13 mouse cellular contexts compared by ENCODE assay signal in the genomic region with DNA sequence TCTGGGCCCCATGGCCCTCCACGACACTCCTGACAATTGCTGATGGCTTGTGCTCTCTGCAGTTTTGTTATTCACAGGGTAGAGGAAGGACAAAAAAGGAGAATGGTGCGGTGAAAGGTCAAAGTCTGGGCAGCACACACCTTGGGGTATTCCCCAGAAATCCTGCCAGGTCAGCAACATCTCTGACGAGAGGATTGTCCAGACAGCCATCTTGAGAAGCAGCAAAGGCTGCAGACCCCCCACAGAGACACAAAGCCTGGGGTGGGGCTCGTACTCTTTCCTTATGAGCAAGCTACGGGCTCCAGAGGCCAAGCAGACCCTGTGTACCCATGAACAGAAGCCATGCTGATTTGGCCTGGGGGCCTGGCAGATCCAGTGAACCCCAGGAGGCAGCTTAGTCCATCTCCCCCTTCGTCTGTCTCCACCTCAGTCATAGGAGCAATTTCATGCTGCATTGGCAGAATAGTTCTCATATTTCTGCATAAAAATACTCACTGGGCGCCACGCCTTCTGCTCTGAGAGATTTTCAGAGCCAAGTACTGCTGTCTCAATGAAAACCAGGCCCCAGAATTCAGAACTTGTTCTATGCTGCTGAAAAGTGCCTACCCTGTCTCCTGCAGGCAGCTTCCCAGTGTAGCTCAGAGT. TPM values are rescaled to one million over a fixed set of nuclear protein-coding genes. Genes with fewer than 3 reads are reported as not detected.
DNase-seq lines count a peak whose midpoint lies in the region; ATAC-seq lines count a peak whose summit lies in the region.
"Had no signal": no experiment of that assay in that cellular context is flagged by ENCODE, and none has a peak within 500 bp of the region (broad histone marks: within the 10 kb centered on the region; RNA-seq: fewer than 3 reads in every experiment).

No protein-coding gene starts in this region.

- 0 out of 2 replicates have a peak overlapping the region, but pooled peaks have one; percentile 5 for H3K27ac ChIP-seq in forebrain, embryonic 12.5 days
- no peak overlapping the region for H3K27ac ChIP-seq in forebrain, embryonic 14.5 days (ENCODE audit: low read depth, low read length)
- peak overlapping the region; percentile 25; the same call in 1 of the 2 replicates for H3K27ac ChIP-seq in embryonic facial prominence, embryonic 10.5 days (replicated peaks)
- no peak overlapping the region for H3K27ac ChIP-seq in hindbrain, embryonic 12.5 days
- H3K27ac ChIP-seq: neural tube, embryonic 12.5 days had no signal

- 0 out of 2 replicates have a peak, but pooled peaks cover 4% of the 10 kb centered on the region for H3K27me3 ChIP-seq in forebrain, embryonic 12.5 days
- H3K27me3 ChIP-seq in forebrain, embryonic 14.5 days (replicated peaks; ENCODE audit: control insufficient read depth, insufficient read depth, low read length) = no peaks in the 10 kb centered on the region
- H3K27me3 ChIP-seq in embryonic facial prominence, embryonic 10.5 days (replicated peaks; ENCODE audit: low read depth, poor library complexity, severe bottlenecking) = no peaks in the 10 kb centered on the region
- no peaks in the 10 kb centered on the region for H3K27me3 ChIP-seq in hindbrain, embryonic 12.5 days
- H3K27me3 ChIP-seq: heart, embryonic 12.5 days; neural tube, embryonic 12.5 days; Patski had no signal

- DNase-seq in forebrain, embryonic 14.5 days (ENCODE audit: low spot score) = no peak
- peak; percentile 28 to 51 for DNase-seq in left cerebral cortex, postnatal 10 days (ENCODE audit: extremely low spot score in 1 of 2, low spot score in 2 of 2)
- no peak for DNase-seq in left cerebral cortex, postnatal 4 days
- DNase-seq in embryonic facial prominence, embryonic 10.5 days (ENCODE audit: low spot score) = no peak
- DNase-seq in lung, postnatal 10 days = peak; percentile 44
- DNase-seq in adrenal gland, postnatal 10 days = no peak
- DNase-seq: cerebellum, postnatal 14 days had no signal

- H3K9me3 ChIP-seq in forebrain, embryonic 12.5 days = no peaks in the 10 kb centered on the region
- no peaks in the 10 kb centered on the region for H3K9me3 ChIP-seq in forebrain, embryonic 14.5 days (replicated peaks; ENCODE audit: control insufficient read depth, low read length)
- peaks cover 7% of the 10 kb centered on the region; the same call in 1 of the 2 replicates for H3K9me3 ChIP-seq in embryonic facial prominence, embryonic 10.5 days
- no peaks in the 10 kb centered on the region for H3K9me3 ChIP-seq in hindbrain, embryonic 12.5 days (replicated peaks)
- H3K9me3 ChIP-seq: neural tube, embryonic 12.5 days had no signal

- intact Hi-C loops in left cerebral cortex, postnatal 10 days (cut with DNase I) = no loop called here
- intact Hi-C loops in left cerebral cortex, postnatal 4 days (cut with DNase I) = no loop called here

- no peak overlapping the region for H3K4me3 ChIP-seq in forebrain, embryonic 12.5 days (replicated peaks)
- H3K4me3 ChIP-seq in forebrain, embryonic 14.5 days (ENCODE audit: low read depth, low read length) = no peak overlapping the region
- H3K4me3 ChIP-seq in embryonic facial prominence, embryonic 10.5 days = no peak overlapping the region
- H3K4me3 ChIP-seq in hindbrain, embryonic 12.5 days = no peak overlapping the region
- H3K4me3 ChIP-seq: heart, embryonic 12.5 days; neural tube, embryonic 12.5 days had no signal

- no peak for ATAC-seq in forebrain, embryonic 12.5 days (ENCODE audit: low FRiP score)
- ATAC-seq in forebrain, embryonic 14.5 days = no peak
- ATAC-seq in hindbrain, embryonic 12.5 days (ENCODE audit: low FRiP score) = no peak
- ATAC-seq: Patski had no signal

- no peaks in the 10 kb centered on the region for H3K36me3 ChIP-seq in forebrain, embryonic 12.5 days (replicated peaks)
- H3K36me3 ChIP-seq in forebrain, embryonic 14.5 days (ENCODE audit: control insufficient read depth, insufficient read depth, low read length) = no peaks in the 10 kb centered on the region
- H3K36me3 ChIP-seq in embryonic facial prominence, embryonic 10.5 days (replicated peaks) = no peaks in the 10 kb centered on the region; the same call in 1 of the 2 replicates
- no peaks in the 10 kb centered on the region for H3K36me3 ChIP-seq in hindbrain, embryonic 12.5 days
- H3K36me3 ChIP-seq: neural tube, embryonic 12.5 days had no signal

- WGBS in forebrain, embryonic 12.5 days = 69% methylated on average over 8 of the region's 8 CpGs
- WGBS in forebrain, embryonic 14.5 days = 56% methylated on average over 8 of the region's 8 CpGs
- WGBS in embryonic facial prominence, embryonic 10.5 days = 72% methylated on average over 8 of the region's 8 CpGs
- 54% methylated on average over 8 of the region's 8 CpGs for WGBS in hindbrain, embryonic 12.5 days

- H3K4me2 ChIP-seq in forebrain, embryonic 12.5 days = no peak overlapping the region
- no peak overlapping the region for H3K4me2 ChIP-seq in forebrain, embryonic 14.5 days (ENCODE audit: low read length)
- H3K4me2 ChIP-seq in hindbrain, embryonic 12.5 days (replicated peaks) = no peak overlapping the region
- H3K4me2 ChIP-seq: heart, embryonic 12.5 days; neural tube, embryonic 12.5 days had no signal

- H3K4me1 ChIP-seq in forebrain, embryonic 12.5 days = peaks cover 9% of the 10 kb centered on the region
- H3K4me1 ChIP-seq in forebrain, embryonic 14.5 days (ENCODE audit: control insufficient read depth, insufficient read depth, low read length) = no peaks in the 10 kb centered on the region
- peaks cover 42% of the 10 kb centered on the region for H3K4me1 ChIP-seq in embryonic facial prominence, embryonic 10.5 days
- H3K4me1 ChIP-seq in hindbrain, embryonic 12.5 days = peaks cover 16% of the 10 kb centered on the region

- no peak overlapping the region for H3K9ac ChIP-seq in forebrain, embryonic 12.5 days
- no peak overlapping the region for H3K9ac ChIP-seq in forebrain, embryonic 14.5 days (ENCODE audit: low read length)
- no peak overlapping the region for H3K9ac ChIP-seq in hindbrain, embryonic 12.5 days
- H3K9ac ChIP-seq: heart, embryonic 12.5 days; neural tube, embryonic 12.5 days had no signal

RNA-seq across cellular contexts. Expression of gene Morn1, which starts 27.5 kb away (rescaled TPM):
- polyA plus RNA-seq in forebrain, embryonic 12.5 days (2016; fragmentation: Nextera tagmentation; extraction: Ambion mirVana) = 6.9 and 7.0 TPM in 2 replicates
- polyA plus RNA-seq in forebrain, embryonic 14.5 days (2014; fragmentation: Nextera tagmentation; extraction: Ambion mirVana) = 7.1 and 10.6 TPM in 2 replicates
- 10 to 100 TPM; 16.0 to 16.3 TPM for total RNA-seq in left cerebral cortex, postnatal 10 days (2021)
- 10 to 100 TPM; 11.0 to 12.9 TPM for total RNA-seq in left cerebral cortex, postnatal 4 days (2021)
- polyA plus RNA-seq in embryonic facial prominence, embryonic 10.5 days (2016; fragmentation: Nextera tagmentation; extraction: Ambion mirVana) = 4.3 and 5.4 TPM in 2 replicates
- polyA plus RNA-seq in hindbrain, embryonic 12.5 days (2016; fragmentation: Nextera tagmentation; extraction: Ambion mirVana) = 7.7 and 8.0 TPM in 2 replicates
- 10 to 100 TPM in 1 of 2 experiments, 1 to 10 TPM in 1; 7.0 to 11.2 TPM for total RNA-seq in adrenal gland, postnatal 10 days (2021)

RNA-seq across cellular contexts. Expression of gene Rer1, which starts 27.7 kb away (rescaled TPM):
- polyA plus RNA-seq in forebrain, embryonic 12.5 days (2016; fragmentation: Nextera tagmentation; extraction: Ambion mirVana) = 128 and 129 TPM in 2 replicates
- polyA plus RNA-seq in forebrain, embryonic 14.5 days (2014; fragmentation: Nextera tagmentation; extraction: Ambion mirVana) = 161 and 163 TPM in 2 replicates
- total RNA-seq in left cerebral cortex, postnatal 10 days (2021) = 10 to 100 TPM; 68.8 to 71.0 TPM
- total RNA-seq in left cerebral cortex, postnatal 4 days (2021) = 10 to 100 TPM; 65.1 to 67.9 TPM
- 128 and 134 TPM in 2 replicates for polyA plus RNA-seq in embryonic facial prominence, embryonic 10.5 days (2016; fragmentation: Nextera tagmentation; extraction: Ambion mirVana)
- 130 and 137 TPM in 2 replicates for polyA plus RNA-seq in hindbrain, embryonic 12.5 days (2016; fragmentation: Nextera tagmentation; extraction: Ambion mirVana)
- total RNA-seq in adrenal gland, postnatal 10 days (2021) = 10 to 100 TPM; 91.2 to 93.1 TPM

RNA-seq across cellular contexts. Expression of gene Pex10, which starts 47.1 kb away (rescaled TPM):
- 17.2 and 19.3 TPM in 2 replicates for polyA plus RNA-seq in forebrain, embryonic 12.5 days (2016; fragmentation: Nextera tagmentation; extraction: Ambion mirVana)
- 4.2 and 4.9 TPM in 2 replicates for polyA plus RNA-seq in forebrain, embryonic 14.5 days (2014; fragmentation: Nextera tagmentation; extraction: Ambion mirVana)
- total RNA-seq in left cerebral cortex, postnatal 10 days (2021) = 10 to 100 TPM; 18.0 to 19.3 TPM
- 10 to 100 TPM; 12.0 to 13.5 TPM for total RNA-seq in left cerebral cortex, postnatal 4 days (2021)
- polyA plus RNA-seq in embryonic facial prominence, embryonic 10.5 days (2016; fragmentation: Nextera tagmentation; extraction: Ambion mirVana) = 19.0 and 22.2 TPM in 2 replicates
- polyA plus RNA-seq in hindbrain, embryonic 12.5 days (2016; fragmentation: Nextera tagmentation; extraction: Ambion mirVana) = 18.0 and 18.4 TPM in 2 replicates
- total RNA-seq in adrenal gland, postnatal 10 days (2021) = 10 to 100 TPM; 21.8 to 30.1 TPM

RNA-seq across cellular contexts. Expression of gene Plch2, which starts 57.3 kb away (rescaled TPM):
- polyA plus RNA-seq in forebrain, embryonic 12.5 days (2016; fragmentation: Nextera tagmentation; extraction: Ambion mirVana) = 4.2 and 5.3 TPM in 2 replicates
- polyA plus RNA-seq in forebrain, embryonic 14.5 days (2014; fragmentation: Nextera tagmentation; extraction: Ambion mirVana) = 6.2 and 7.4 TPM in 2 replicates
- total RNA-seq in left cerebral cortex, postnatal 10 days (2021) = 10 to 100 TPM; 33.3 to 41.2 TPM
- 10 to 100 TPM; 50.9 to 56.1 TPM for total RNA-seq in left cerebral cortex, postnatal 4 days (2021)
- 2.0 and 3.5 TPM in 2 replicates for polyA plus RNA-seq in embryonic facial prominence, embryonic 10.5 days (2016; fragmentation: Nextera tagmentation; extraction: Ambion mirVana)
- polyA plus RNA-seq in hindbrain, embryonic 12.5 days (2016; fragmentation: Nextera tagmentation; extraction: Ambion mirVana) = 5.0 and 5.5 TPM in 2 replicates
- total RNA-seq in adrenal gland, postnatal 10 days (2021) = under 1 TPM; 0.27 to 0.79 TPM
- total RNA-seq: megakaryocyte, adult 5-6 weeks had no signal

Comparison
In these comparisons a context has a peak if more than half of its experiments do, and no peak if none do; other contexts are left out.
1. H3K27ac ChIP-seq: peak in forebrain, embryonic 12.5 days (single experiment) and embryonic facial prominence, embryonic 10.5 days (single experiment); none in forebrain, embryonic 14.5 days (single experiment) and hindbrain, embryonic 12.5 days (single experiment).
2. DNase-seq: peak in left cerebral cortex, postnatal 10 days (2 of 2) and lung, postnatal 10 days (single experiment); none in forebrain, embryonic 14.5 days (single experiment), left cerebral cortex, postnatal 4 days (single experiment), embryonic facial prominence, embryonic 10.5 days (single experiment) and adrenal gland, postnatal 10 days (single experiment).